Comparison of ENCODE assay signal across 8 mouse cellular contexts in the genomic region with DNA sequence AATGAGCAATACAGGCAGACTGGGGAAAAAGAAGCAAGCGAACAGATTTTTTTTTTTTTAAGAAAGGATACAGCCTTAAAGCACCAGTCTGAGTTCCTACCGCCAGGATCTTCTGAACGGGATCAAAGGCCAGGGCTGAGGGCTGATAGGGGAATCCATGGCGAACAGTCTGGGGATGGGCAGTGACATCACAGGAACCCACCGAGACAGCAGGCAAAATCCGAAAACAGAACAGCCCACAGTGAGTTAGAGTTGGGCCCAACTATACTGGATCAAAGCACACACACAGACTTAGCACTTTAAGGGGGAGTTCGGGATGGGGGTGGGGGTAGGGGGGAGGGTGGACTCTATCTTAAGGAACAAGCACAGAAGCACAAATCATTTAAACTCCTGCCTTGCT. TPM values are rescaled to one million over a fixed set of nuclear protein-coding genes. Genes with fewer than 3 reads are reported as not detected.
DNase-seq lines count a peak whose midpoint lies in the region; ATAC-seq and TF ChIP-seq lines count a peak whose summit lies in the region.

No protein-coding gene starts in this region.

- H3K9me3 ChIP-seq in forebrain, postnatal 0 days (ENCODE audit: low read length), result no peaks in the 10 kb centered on the region
- H3K9me3 ChIP-seq in liver, postnatal 0 days (ENCODE audit: low read length), result no peaks in the 10 kb centered on the region

- TF ChIP-seq CTCF in cerebellum, adult 2 months (IDR thresholded peaks at IDR 0.05; ENCODE audit: borderline replicate concordance, insufficient read depth, low read depth, low read length), result no peak
- TF ChIP-seq CTCF in forebrain, postnatal 0 days (IDR thresholded peaks at IDR 0.05; ENCODE audit: low read depth), result no peak
- TF ChIP-seq CTCF in liver, postnatal 0 days (IDR thresholded peaks at IDR 0.05; ENCODE audit: low read depth), result no peak
- no peak for TF ChIP-seq CTCF in thymus, adult 2 months (IDR thresholded peaks at IDR 0.05; ENCODE audit: borderline replicate concordance, control insufficient read depth, extremely low read depth, insufficient read depth, low read length, poor library complexity)

- peaks cover 5% of the 10 kb centered on the region for H3K4me1 ChIP-seq in cerebellum, adult 2 months (ENCODE audit: control insufficient read depth, insufficient read depth, low read length)
- 0 out of 2 replicates have a peak, but pooled peaks cover 4% of the 10 kb centered on the region for H3K4me1 ChIP-seq in forebrain, postnatal 0 days (ENCODE audit: insufficient read depth)
- peaks cover 18% of the 10 kb centered on the region for H3K4me1 ChIP-seq in liver, postnatal 0 days (ENCODE audit: insufficient read depth)
- peaks cover 3% of the 10 kb centered on the region for H3K4me1 ChIP-seq in thymus, adult 2 months (replicated peaks; ENCODE audit: control insufficient read depth, insufficient read depth, low read length)

- H3K27ac ChIP-seq in cerebellum, adult 2 months (ENCODE audit: insufficient read depth, low read length), result no peak overlapping the region
- no peak overlapping the region for H3K27ac ChIP-seq in forebrain, postnatal 0 days (ENCODE audit: low read depth, low read length)
- H3K27ac ChIP-seq in liver, postnatal 0 days (ENCODE audit: low read depth), result no peak overlapping the region
- no peak overlapping the region for H3K27ac ChIP-seq in thymus, adult 2 months (ENCODE audit: control insufficient read depth, insufficient read depth, low read length)

- no peak for DNase-seq in cerebellum, adult 2 months
- DNase-seq in cerebellum, adult 11 months, result no peak
- DNase-seq in CD4-positive helper T cell, adult 2 months (ENCODE audit: low read depth, low spot score), result peak; percentile 7
- DNase-seq in forebrain, postnatal 0 days, result peak; percentile 11
- no peak for DNase-seq in liver, postnatal 0 days
- DNase-seq in spleen, postnatal 10 days (ENCODE audit: low spot score in 2 of 2), result no peak
- no peak for DNase-seq in testis, postnatal 10 days (ENCODE audit: low spot score)
- DNase-seq in thymus, adult 2 months, result no peak

- ATAC-seq in forebrain, postnatal 0 days, result no peak
- no peak for ATAC-seq in liver, postnatal 0 days

- H3K4me2 ChIP-seq in forebrain, postnatal 0 days (ENCODE audit: low read depth), result peak overlapping the region; percentile 89
- H3K4me2 ChIP-seq in liver, postnatal 0 days (ENCODE audit: low read depth, low read length), result peak overlapping the region; percentile 90

- H3K36me3 ChIP-seq in forebrain, postnatal 0 days (ENCODE audit: insufficient read depth), result no peaks in the 10 kb centered on the region; the same call in 1 of the 2 replicates
- H3K36me3 ChIP-seq in liver, postnatal 0 days (replicated peaks; ENCODE audit: insufficient read depth, low read length), result 0 out of 2 replicates have a peak, but pooled peaks cover 5% of the 10 kb centered on the region
- H3K36me3 ChIP-seq in thymus, adult 2 months (ENCODE audit: control insufficient read depth, insufficient read depth, low read length), result no peaks in the 10 kb centered on the region

- 3% methylated on average over 7 of the region's 7 CpGs for WGBS in cerebellum, adult 2 months
- WGBS in forebrain, postnatal 0 days, result 5% methylated on average over 7 of the region's 7 CpGs
- WGBS in liver, postnatal 0 days (ENCODE audit: insufficient replicate concordance), result 16% methylated on average over 7 of the region's 7 CpGs
- 46% methylated on average over 7 of the region's 7 CpGs for WGBS in thymus, adult 2 months

- H3K9ac ChIP-seq in forebrain, postnatal 0 days, result peak overlapping the region; percentile 96
- no peak overlapping the region for H3K9ac ChIP-seq in liver, postnatal 0 days (replicated peaks)

- TF ChIP-seq EP300 in liver, postnatal 0 days (IDR thresholded peaks at IDR 0.05; ENCODE audit: low read depth), result no peak

- no peak for TF ChIP-seq POLR2A in cerebellum, adult 2 months (IDR thresholded peaks at IDR 0.05; ENCODE audit: borderline replicate concordance, insufficient read depth, low read length)
- no peak for TF ChIP-seq POLR2A in thymus, adult 2 months (IDR thresholded peaks at IDR 0.05; ENCODE audit: control insufficient read depth, extremely low read depth, insufficient read depth, low read length, poor library complexity)

- H3K4me3 ChIP-seq in cerebellum, adult 2 months (replicated peaks; ENCODE audit: insufficient read depth, low read depth, low read length), result peak overlapping the region; percentile 77
- peak overlapping the region; percentile 85 for H3K4me3 ChIP-seq in forebrain, postnatal 0 days (ENCODE audit: low read depth, low read length)
- peak overlapping the region; percentile 91 for H3K4me3 ChIP-seq in liver, postnatal 0 days (ENCODE audit: low read depth, low read length)
- no peak overlapping the region for H3K4me3 ChIP-seq in thymus, adult 2 months (ENCODE audit: control insufficient read depth, insufficient read depth, low read length)

- no peaks in the 10 kb centered on the region for H3K27me3 ChIP-seq in cerebellum, adult 2 months (ENCODE audit: control insufficient read depth, insufficient read depth, low read length)
- H3K27me3 ChIP-seq in forebrain, postnatal 0 days (ENCODE audit: insufficient read depth, low read length), result no peaks in the 10 kb centered on the region
- H3K27me3 ChIP-seq in liver, postnatal 0 days (ENCODE audit: insufficient read depth, low read length), result no peaks in the 10 kb centered on the region
- H3K27me3 ChIP-seq in thymus, adult 2 months (ENCODE audit: control insufficient read depth, insufficient read depth, low read length), result no peaks in the 10 kb centered on the region

RNA-seq across cellular contexts. Expression of a gene that starts 1.8 kb away (rescaled TPM):
- polyA plus RNA-seq in cerebellum, adult 2 months (2012; rRNA removed), result 30.9 and 32.7 TPM in 2 replicates
- 38.2 and 46.0 TPM in 2 replicates for total RNA-seq in forebrain, postnatal 0 days (2014; rRNA removed)
- polyA plus RNA-seq in forebrain, postnatal 0 days (2015; fragmentation: Nextera tagmentation; extraction: Ambion mirVana), result 4.4 and 6.3 TPM in 2 replicates
- 1.9 and 2.2 TPM in 2 replicates for polyA plus RNA-seq in liver, postnatal 0 days (2015; fragmentation: Nextera tagmentation; extraction: Ambion mirVana)
- 22.6 and 23.9 TPM in 2 replicates for polyA plus RNA-seq in thymus, adult 2 months (2012; rRNA removed)

Comparison
In these comparisons a context has a peak if more than half of its experiments do, and no peak if none do; other contexts are left out.
1. DNase-seq: peak in CD4-positive helper T cell, adult 2 months (single experiment) and forebrain, postnatal 0 days (single experiment); none in cerebellum, adult 2 months (0 of 2), cerebellum, adult 11 months (single experiment), liver, postnatal 0 days (single experiment), spleen, postnatal 10 days (0 of 2), testis, postnatal 10 days (single experiment) and thymus, adult 2 months (single experiment).